Mouse (Mus musculus) brain, adult 2 months (tissue): ENCODE results near the gene Acat2.
"Not testable (repeated sequence)": the region's sequence is repeated elsewhere in the genome, so short reads cannot be mapped to it uniquely, and the experiment has no call there.

Experiments used
- DNase-seq: peaks from one replicate; pipeline ENCODE4 v3.0.0; 2011; ENCODE audit warnings: low read depth, low spot score

The Acat2 gene

DNA sequence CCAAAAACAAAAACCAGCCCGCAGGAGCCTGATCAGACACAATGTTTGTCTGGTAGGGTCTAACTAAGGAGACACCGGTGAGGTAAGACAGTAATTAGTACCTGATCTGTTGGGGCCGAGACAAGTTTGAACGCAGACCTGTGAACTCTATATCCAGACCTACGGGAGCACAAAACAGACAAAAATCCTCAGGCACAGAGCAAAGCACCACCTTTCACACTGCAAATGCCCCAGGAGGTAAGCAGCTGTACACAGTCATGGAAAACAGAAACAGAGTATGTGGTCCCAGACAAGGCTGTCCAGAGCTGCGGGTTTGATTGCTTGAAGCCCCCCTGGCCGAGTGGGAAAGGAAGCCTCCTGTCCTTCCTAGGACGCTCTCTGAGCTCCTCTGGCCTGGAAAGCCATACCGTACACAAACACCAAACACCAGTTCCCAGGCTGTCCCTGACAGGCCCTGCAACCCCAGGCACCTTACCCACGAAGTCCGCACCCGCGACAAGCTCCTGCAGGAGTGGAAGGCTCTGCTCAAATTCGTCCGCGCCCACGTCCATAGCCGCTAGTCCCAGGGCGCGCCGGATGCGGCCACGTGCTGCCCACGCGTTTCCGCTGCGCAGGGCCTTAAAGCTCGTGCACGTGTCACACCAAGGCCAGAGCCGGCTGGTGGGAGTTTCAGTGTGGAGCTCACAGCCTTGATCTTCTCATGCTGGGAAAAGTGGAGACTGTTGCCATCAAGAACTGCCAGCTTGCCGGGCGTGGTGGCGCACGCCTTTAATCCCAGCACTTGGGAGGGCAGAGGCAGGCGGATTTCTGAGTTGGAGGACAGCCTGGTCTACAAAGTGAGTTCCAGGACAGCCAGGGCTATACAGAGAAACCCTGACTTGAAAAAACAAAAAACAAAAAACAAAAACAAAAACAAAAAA is 50.9 kb downstream of the Acat2 start, which contains the start of gene Pnldc1:
Pnldc1 (minus strand) TSS at position 870 of the 920 bp plus-strand sequence.
- DNase-seq = no peak

DNA sequence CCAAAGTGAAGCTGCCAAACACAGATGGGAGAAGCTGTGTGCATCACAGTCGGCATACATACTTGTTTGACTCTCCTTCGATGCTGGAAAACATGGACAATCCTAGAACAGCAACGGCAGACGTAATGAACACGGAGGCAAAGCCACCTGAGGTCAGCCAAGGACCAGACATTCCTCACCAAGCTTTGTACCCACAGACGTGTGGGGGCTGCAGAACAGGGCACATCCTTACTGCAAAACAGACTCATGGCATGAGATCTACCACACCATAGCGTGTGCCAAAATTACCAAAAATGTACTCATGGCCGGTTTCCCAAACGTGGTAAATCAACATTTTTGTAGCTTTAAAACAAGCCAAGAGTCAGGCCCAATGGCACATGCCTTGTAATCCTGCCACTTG is 54.1 kb downstream of the Acat2 start:
- DNase-seq = peak; percentile 48

DNA sequence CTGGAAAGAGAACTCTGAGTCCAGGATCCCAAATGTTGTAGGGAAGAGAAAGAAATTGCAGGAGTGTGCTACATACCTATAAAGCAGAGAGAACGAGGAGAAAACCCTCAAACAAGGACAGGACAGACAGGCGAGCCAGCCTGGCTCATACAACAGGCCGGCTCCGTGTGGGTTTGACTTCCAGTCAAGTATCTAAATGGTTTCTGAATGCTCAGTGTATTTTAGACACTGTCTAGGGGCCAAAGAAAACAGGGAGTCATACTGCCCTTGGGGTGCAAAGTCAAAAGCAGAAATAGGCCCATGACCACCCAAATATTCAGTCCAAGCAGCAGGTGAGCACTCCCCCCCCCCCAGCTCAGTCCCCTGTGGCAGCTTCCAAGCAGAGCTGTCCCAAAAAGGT is 54.7 kb downstream of the Acat2 start:
- no peak for DNase-seq

DNA sequence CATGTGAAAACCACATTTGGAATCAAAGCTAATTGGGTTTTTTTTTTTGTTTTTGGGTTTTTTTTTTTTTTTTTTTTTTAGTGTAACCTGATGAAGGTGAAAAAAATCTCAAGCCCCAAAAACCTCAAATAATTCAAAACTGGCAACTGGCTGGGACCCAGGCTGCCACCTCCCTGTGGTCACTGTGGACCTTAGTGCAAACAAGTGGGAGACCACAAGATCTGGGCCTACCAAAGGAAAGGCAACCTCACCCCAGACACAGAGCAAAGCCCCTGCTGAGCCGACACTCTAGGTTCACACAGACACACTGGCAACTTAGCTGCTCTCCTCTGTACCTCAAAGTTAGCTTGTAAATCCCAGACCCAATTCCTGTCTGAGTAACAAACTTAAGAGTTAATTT is 56.2 kb downstream of the Acat2 start:
- DNase-seq = no peak

DNA sequence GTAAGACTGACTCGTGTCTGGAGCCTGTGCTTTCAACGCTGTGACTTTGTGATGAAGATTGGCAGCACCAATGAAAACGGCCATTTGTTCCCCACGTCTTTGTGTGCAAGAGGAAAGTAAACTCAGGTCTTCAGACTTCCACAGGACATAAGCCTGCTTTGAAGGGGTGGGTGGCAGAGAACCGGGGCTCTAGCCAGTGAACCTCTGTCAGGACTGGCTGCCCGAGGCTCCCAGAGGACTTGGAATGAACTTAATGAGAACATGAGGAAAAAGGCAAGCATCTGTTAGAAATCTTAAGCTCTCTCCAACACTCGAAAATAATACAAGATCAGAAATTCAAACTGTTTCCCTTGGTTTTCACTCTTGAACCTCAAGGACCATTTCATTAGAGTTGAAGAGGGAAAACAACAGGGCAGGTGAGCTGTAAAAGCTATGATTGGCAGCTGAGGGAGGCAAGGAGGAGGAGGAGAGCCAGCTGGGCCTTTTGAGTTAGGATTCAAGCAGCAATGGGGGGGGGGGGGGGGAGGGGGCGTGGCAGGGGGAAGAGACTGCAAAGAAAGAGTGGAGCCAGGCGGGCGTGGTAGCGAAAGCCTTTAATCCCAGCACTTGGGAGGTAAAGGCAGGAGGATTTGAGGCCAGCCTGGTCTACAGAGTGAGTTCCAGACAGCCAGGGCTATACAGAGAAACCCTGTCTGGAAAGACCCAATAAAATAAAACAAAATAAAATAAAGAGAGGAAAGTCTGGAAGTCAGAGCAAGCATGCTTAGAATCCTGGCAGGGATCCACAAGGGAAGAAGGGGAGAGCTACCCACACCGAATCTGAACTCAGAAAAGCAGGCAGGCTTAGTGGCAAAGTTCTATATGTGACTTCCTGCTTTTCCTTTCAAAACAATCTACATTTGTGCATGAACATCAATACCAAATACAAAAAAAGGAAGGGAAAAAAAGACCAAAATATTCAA is 56.9 kb downstream of the Acat2 start:
- no peak for DNase-seq

DNA sequence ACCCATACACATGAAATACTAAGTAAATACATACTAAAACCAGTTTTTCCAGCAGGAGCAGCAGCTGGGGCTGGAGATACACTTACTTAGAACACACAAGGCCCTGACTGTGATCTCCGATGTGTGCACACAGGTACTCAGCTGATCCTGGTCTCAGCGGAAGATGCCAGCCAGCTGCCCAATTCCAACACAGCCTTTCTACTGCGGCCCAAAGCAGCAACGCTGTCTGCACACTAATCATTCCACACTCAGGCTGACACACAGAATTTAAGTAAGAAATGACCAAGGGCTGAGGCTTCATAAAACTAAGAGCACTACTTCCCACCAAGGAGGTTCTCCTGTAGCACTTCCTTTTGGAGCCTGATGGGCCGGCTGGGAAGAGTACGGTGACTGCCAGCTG is 58.3 kb downstream of the Acat2 start:
- DNase-seq = no peak

DNA sequence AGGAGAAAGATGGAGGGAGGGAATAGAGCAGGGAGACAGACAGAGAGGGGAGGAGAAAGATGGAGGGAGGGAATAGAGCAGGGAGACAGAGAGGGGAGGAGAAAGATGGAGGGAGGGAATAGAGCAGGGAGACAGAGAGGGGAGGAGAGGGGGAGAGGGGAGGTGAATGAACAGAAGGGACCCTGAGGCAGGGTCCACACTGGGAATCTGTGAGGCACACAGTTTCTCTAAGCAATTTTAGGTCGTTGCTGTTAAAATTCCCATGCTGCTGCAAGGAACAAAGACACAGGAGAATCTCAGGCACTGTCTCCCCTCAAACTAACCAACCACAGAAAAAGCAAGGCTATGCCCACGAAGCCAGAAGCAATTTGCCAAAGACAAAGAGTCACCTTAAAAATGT is 61.9 kb downstream of the Acat2 start:
- DNase-seq = not testable (repeated sequence)

DNA sequence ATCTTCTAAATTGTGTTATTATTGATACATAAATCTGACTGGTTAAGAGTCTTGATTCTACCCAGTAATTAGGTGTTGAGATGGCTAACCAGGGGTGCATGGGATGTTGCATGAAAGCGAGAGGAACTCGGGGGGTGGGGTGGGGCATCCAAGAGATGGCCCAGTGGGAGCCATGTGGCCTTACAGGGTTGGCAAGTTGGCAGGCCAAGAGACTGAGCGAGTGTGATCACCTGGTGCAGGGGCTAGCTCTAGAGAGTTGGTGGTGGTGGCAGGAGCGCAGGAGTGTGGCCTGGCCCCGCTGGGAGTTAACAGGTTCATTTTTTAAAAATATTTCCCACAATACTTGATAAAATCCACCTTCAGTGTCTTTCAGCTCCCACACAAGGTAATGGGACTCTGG is 62.9 kb downstream of the Acat2 start:
- no peak for DNase-seq
